14 mouse cellular contexts compared by ENCODE assay signal in genomic region chr4:12425507-12425906, GRCm38 (mm10).
"Had no signal": no experiment of that assay in that cellular context is flagged by ENCODE, and none has a peak within 500 bp of the region (broad histone marks: within the 10 kb centered on the region; RNA-seq: fewer than 3 reads in every experiment).

No protein-coding gene starts in this region.

- DNase-seq: lung, adult 18-20 months; lung, embryonic 14.5 days; lung, postnatal 10 days; lung, postnatal 4 days; right cerebral cortex, postnatal 25 days; right cerebral cortex, postnatal 4 days; spleen, adult 18-20 months; thymus, adult 18-20 months; thymus, postnatal 14 days; thymus, postnatal 36 days had no signal

- H3K9ac ChIP-seq: lung, embryonic 14.5 days; midbrain, embryonic 13.5 days; midbrain, embryonic 15.5 days; neural tube, embryonic 12.5 days had no signal

- ATAC-seq: midbrain, embryonic 13.5 days; midbrain, embryonic 15.5 days had no signal

- H3K4me3 ChIP-seq: megakaryocyte, embryonic 14.5 days; midbrain, embryonic 13.5 days; midbrain, embryonic 15.5 days; neural tube, embryonic 12.5 days had no signal

- H3K36me3 ChIP-seq: midbrain, embryonic 13.5 days; midbrain, embryonic 15.5 days; neural tube, embryonic 12.5 days had no signal

- H3K27ac ChIP-seq: midbrain, embryonic 13.5 days; midbrain, embryonic 15.5 days; neural tube, embryonic 12.5 days had no signal

- H3K9me3 ChIP-seq: megakaryocyte, embryonic 14.5 days; midbrain, embryonic 13.5 days; midbrain, embryonic 15.5 days; neural tube, embryonic 12.5 days had no signal

- H3K4me1 ChIP-seq: megakaryocyte, embryonic 14.5 days had no signal
